Mouse (Mus musculus) bone marrow, adult 2 months (tissue): ENCODE measurements around the gene Mpdz. TPM values are rescaled to one million over a fixed set of nuclear protein-coding genes. Genes with fewer than 3 reads are reported as not detected.

Source experiments
- H3K27ac ChIP-seq: fragments of 200-500 bp; 2 replicates; pipeline ENCODE4 v1.5.1; 2012; ENCODE audit warnings: low read depth, mild to moderate bottlenecking, control low read depth, inconsistent platforms, low read length; ENCODE audit not compliant: control insufficient read depth, poor library complexity, insufficient read depth
- H3K4me1 ChIP-seq: fragments of 200-500 bp; 2 replicates; pipeline ENCODE4 v1.6.1; 2011; ENCODE audit warnings: low read length; ENCODE audit not compliant: control insufficient read depth, insufficient read depth
- H3K4me3 ChIP-seq: fragments of 200-500 bp; replicated peaks from 2 replicates; pipeline ENCODE3; 2011; ENCODE audit warnings: mild to moderate bottlenecking, low read depth, low read length, control low read depth; ENCODE audit not compliant: control insufficient read depth
- CTCF ChIP-seq: fragments of 200-500 bp; IDR thresholded peaks from 2 replicates; pipeline ENCODE4 v1.5.1; 2011; ENCODE audit warnings: low read length, control low read depth; ENCODE audit not compliant: control insufficient read depth, insufficient read depth
- POLR2A ChIP-seq: fragments of 200-500 bp; IDR thresholded peaks from 2 replicates; pipeline ENCODE4 v1.6.1; 2011; ENCODE audit warnings: low read depth, mild to moderate bottlenecking, control low read depth, low read length, borderline replicate concordance; ENCODE audit not compliant: control insufficient read depth
- WGBS: fragments of 180-500 bp; shearing (Covaris S2); methylation state at CpG from one replicate; pipeline ENCODE4 v1.1.7; 2018; 5-methylcytosine and 5-hydroxymethylcytosine counted together
- polyA plus RNA-seq: library from polyadenylated mRNA; stranded (reverse); fragments of >200 nt; gene quantifications from 2 replicates; pipeline ENCODE4 v1.2.4, GENCODE M21; 2011; ENCODE audit warnings: low replicate concordance; ENCODE audit not compliant: missing spikeins, insufficient read depth, insufficient read length

Mpdz gene
- polyA plus RNA-seq = 5.4 and 9.8 TPM in 2 replicates

DNA sequence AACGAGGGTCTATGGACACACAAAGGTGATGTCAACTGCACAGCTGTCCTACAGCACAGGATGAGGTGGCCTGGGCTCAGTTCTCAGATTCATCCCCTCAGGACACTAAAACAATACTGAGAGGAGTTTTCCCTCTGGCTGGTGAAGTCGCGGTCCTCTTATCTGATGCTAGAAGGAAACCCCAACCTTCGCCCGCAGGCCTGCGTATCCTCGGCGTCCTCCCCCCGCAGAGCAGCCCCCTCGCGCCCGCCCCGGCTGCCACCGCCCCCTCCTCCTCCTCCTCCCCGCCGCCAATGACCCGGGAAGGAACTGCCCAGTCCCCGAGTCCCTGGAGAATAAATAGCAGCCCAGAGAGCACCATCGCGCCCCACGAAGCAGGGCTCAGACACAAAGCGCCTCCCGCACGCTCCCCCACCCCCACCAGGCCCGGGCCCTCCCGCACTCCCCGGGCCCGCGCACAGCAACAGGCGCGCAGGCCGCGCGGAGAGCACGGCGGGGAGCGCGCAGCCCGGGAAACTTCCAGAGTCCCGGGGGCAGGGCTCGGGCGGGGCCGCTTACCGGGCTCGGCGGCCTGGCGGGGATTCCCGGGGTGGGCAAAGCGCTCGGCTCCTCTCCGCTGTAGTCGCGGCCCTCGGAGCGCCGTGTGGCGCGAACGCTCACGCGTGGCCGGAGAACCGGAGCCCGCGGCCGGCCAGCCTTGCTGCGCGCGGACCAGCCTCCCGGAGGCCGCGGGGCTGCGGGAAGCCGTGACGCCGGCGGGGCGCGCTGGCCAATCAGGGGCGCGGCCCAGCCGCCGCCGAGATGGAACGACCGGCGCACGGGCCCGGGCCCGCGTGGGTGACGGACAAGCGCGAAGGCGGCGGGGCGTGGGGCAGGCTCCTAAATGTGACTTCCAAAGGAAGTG is at the start of gene Mpdz:
Gene Mpdz, minus strand, starts transcription at position 738 of the 904 bp plus-strand sequence.
- Histone ChIP-seq H3K4me3 (no peak within 1 kb of the TSS), H3K4me1 (no peaks in the 10 kb centered on the region), H3K27ac (no peak within 1 kb of the TSS; the same call in 1 of the 2 replicates)
- WGBS = 1% methylated on average over 97 of the region's 97 CpGs
- TF ChIP-seq CTCF (no peak), POLR2A (no peak)

DNA sequence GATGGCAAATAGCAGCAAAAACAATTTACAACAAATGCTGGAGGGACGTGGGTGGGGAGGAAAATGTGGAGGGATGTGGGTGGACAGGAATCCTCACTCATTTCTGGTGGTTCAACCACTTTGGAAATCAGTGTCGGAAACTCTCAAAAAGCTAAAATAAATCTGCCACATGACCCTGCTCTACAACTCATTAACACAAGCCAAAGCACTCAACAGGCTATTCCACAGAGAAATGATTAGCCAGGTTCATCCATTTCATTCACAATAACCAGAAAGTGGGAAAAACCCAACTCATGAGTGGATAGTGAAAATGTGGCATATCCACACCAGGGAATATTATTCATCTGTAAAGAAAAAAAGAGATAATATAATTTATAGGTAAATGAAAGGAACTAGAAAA is 47.9 kb upstream of the Mpdz start:
- H3K27ac ChIP-seq = no peak overlapping the region
- no peak for TF ChIP-seq CTCF
- 83% methylated on average over 2 of the region's 2 CpGs for WGBS
- no peak overlapping the region for H3K4me3 ChIP-seq
- H3K4me1 ChIP-seq = no peaks in the 10 kb centered on the region

DNA sequence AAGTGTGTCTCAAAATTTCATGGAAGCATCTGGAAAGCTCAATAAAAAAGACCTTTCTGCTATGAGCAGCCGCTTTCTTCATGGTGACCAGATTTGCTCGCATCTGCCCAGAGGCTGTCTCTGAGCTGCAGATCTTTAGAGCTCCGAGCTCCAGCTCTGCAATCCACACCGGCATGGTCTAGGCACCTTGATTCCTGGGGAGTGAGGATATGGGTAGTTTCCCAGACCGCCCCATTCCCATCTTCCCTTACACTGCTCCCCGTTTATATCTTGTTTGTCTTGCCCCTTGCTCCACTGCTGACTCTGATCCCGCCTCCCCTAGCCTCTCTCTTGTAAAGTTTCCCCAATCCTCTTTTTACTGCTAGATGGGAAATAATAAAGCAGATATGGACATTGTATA is 42.0 kb upstream of the Mpdz start:
- Histone ChIP-seq H3K4me1 (no peaks in the 10 kb centered on the region), H3K27ac (no peak overlapping the region), H3K4me3 (no peak overlapping the region)
- 76% methylated on average over 7 of the region's 7 CpGs for WGBS
- TF ChIP-seq CTCF = no peak
- TF ChIP-seq POLR2A = no peak

DNA sequence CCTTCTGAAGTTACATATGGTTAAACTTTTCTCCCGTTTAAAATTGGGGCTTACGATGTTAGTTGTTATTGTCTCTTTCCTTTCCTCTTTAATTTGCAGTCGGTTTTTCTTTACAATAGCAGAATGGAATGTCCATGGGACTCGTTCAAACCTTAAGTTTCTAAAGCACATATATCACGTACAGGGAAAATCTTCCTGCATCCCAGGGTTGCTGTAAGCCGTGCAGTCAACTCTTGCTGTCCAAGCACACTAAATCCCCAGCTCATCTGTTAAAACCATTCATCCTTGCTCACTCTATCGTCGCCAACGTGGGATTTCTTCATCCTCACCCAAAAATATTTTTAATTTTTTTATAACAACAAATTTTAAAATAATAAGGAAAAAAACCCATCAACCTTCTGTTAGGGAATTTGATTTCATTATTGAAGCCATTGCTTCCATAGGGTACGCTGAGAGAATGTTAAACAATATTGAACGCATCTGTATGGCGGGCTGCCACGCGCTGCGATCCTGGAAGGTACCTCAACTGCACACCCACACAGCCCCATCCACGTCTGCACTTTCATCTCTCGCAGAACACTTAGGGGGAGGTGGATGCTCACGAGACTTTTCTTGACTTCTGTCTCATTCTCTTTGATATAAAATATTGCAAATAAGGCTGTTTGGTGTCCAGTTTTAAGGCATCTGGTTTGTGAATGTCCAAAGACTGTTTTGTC is 41.4 kb upstream of the Mpdz start:
- 77% methylated on average over 18 of the region's 18 CpGs for WGBS
- Histone ChIP-seq H3K27ac (no peak overlapping the region), H3K4me1 (no peaks in the 10 kb centered on the region), H3K4me3 (no peak overlapping the region)
- TF ChIP-seq CTCF (no peak), POLR2A (no peak)

DNA sequence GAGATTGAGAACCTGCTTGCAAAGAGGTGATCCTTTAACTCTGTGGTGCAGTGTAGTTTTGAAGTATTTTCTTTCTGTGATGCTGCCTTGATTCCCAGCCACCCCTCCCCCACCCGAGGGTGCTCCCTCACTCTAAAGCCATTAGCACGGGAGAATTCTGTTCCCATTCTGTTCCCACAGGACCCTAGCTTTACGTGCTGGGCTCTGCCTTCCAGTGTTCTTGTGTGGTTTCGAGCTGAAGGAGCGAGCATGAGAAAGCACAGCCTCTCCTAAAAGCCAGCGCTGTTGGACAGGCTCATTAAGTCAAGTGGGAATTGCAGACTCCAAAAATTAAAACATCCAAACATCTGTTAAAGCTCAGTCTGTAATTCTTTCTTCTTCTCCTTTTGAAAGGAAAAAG is 40.5 kb upstream of the Mpdz start:
- Histone ChIP-seq H3K4me3 (no peak overlapping the region), H3K27ac (no peak overlapping the region), H3K4me1 (no peaks in the 10 kb centered on the region)
- TF ChIP-seq POLR2A (no peak), CTCF (no peak)
- WGBS = 44% methylated on average over 6 of the region's 6 CpGs

DNA sequence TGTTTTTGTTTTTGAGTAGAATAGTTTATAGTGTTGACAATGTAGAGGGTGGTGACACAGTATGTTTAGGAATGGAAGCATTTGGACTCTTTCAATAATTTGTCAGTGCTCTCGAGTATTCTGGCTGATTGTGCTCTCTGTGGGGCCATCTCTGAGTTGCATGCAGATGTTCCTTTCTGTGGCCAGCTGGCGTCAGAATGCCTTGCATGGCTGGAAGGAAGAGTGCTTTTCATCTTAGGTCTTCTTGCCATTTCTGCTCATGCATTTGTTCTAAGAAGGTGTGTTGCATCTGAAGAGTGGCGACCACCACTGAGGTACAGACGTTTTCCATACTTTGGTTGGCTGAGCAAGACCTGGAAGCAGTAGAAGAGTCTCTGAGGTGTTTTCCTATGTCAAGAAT is 24.2 kb upstream of the Mpdz start:
- Histone ChIP-seq H3K4me1 (no peaks in the 10 kb centered on the region), H3K27ac (no peak overlapping the region), H3K4me3 (no peak overlapping the region)
- 81% methylated on average over 4 of the region's 4 CpGs for WGBS
- TF ChIP-seq POLR2A (no peak), CTCF (no peak)

DNA sequence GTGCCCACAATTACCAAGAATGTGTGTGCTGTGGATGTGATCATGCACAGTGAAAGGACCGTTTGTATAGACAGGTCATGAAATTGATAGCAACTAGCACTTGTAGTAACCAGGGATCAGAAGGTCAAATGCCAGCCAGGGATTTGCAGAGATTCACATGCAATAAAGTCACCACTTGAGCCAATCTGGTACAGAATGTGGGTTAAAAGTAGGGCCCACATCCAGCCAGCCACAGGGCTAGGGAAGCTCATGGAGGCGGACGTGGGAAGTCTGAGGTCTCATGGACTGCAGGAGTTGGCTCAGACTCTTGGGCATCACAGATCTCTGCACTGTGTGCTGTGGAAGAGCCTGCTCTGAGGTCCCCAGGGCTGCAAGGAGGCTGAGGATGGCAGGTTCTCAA is 22.6 kb upstream of the Mpdz start:
- no peak overlapping the region for H3K4me3 ChIP-seq
- 90% methylated on average over 3 of the region's 3 CpGs for WGBS
- no peak overlapping the region for H3K27ac ChIP-seq
- no peaks in the 10 kb centered on the region for H3K4me1 ChIP-seq
- no peak for TF ChIP-seq CTCF
- TF ChIP-seq POLR2A = no peak

DNA sequence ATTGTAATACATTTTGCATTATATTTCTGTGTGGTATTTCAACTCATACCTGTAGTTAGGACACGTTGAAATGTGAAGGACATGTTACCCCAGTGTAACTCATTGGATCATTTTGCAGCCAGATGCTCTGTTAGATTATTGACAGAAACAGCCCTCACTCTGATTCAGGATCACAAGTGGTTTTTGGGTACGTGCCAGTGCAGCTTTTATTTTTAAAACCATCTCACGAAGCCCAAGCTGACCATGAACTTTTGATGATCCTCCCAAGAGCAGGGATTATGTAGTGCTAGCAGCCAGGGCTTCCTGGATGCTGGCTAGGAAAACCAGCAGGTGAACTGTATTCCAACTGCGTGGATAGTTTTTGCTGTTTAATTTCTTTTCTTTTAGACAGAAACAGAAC is 19.6 kb upstream of the Mpdz start:
- WGBS = 66% methylated on average over 4 of the region's 4 CpGs
- no peak for TF ChIP-seq CTCF
- no peak for TF ChIP-seq POLR2A
- Histone ChIP-seq H3K4me3 (no peak overlapping the region), H3K27ac (no peak overlapping the region), H3K4me1 (no peaks in the 10 kb centered on the region)

DNA sequence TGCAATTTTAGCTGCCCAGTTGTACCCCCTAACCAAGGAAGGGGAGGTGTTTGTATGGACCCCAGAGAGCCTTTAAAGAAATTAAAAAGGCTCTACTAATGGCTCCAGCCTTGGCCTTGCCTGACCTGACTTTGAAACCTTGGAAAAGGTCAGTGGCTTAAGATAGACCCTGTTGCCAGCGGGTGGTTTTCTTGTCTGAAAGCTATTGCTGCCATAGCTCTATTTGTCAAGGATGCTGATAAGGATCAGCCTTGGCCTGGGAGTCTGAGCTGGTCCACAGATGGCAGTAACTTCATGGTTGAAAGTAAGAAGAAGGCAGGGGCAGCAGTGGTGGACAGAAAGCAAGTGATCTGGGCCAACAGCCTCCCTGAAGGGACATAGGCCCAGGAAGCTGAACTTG is 16.3 kb upstream of the Mpdz start:
- no peak overlapping the region for H3K27ac ChIP-seq
- WGBS = 72% methylated on average over 1 of the region's 1 CpGs
- TF ChIP-seq POLR2A (no peak), CTCF (no peak)
- no peak overlapping the region for H3K4me3 ChIP-seq
- H3K4me1 ChIP-seq = no peaks in the 10 kb centered on the region
